Mouse (Mus musculus) limb, embryonic 14.5 days (tissue): ENCODE measurements around the gene Wdr93. TPM values are rescaled to one million over a fixed set of nuclear protein-coding genes. Genes with fewer than 3 reads are reported as not detected.

ENCODE experiments used
- ATAC-seq: fragments of 200-750 bp; cut with Nextera tagmentation; 2 replicates; pipeline ENCODE4 v1.8.0; 2017; ENCODE audit warnings: low read depth, moderate number of reproducible peaks, moderate TSS enrichment; ENCODE audit not compliant: low FRiP score
- DNase-seq: peaks from one replicate; pipeline ENCODE4 v3.0.0-alpha.2; 2015; ENCODE audit warnings: low spot score
- H3K27ac ChIP-seq: fragments of 300-500 bp; sonication (generic); replicated peaks from 2 replicates; pipeline ENCODE4 v1.5.1; 2014; ENCODE audit warnings: low read depth, mild to moderate bottlenecking, low read length, moderate library complexity, mixed read lengths
- H3K27me3 ChIP-seq: fragments of 300-500 bp; sonication (generic); 2 replicates; pipeline ENCODE4 v1.6.1; 2014; ENCODE audit warnings: low read length, mixed read lengths; ENCODE audit not compliant: control insufficient read depth, insufficient read depth
- H3K36me3 ChIP-seq: fragments of 300-500 bp; sonication (generic); 2 replicates; pipeline ENCODE4 v1.6.1; 2014; ENCODE audit warnings: mild to moderate bottlenecking, low read length, moderate library complexity, mixed read lengths; ENCODE audit not compliant: control insufficient read depth, insufficient read depth
- H3K4me1 ChIP-seq: fragments of 300-500 bp; sonication (generic); 2 replicates; pipeline ENCODE4 v1.6.1; 2014; ENCODE audit warnings: antibody characterized with exemption, low read length, mixed read lengths; ENCODE audit not compliant: control insufficient read depth, insufficient read depth
- H3K4me2 ChIP-seq: fragments of 300-500 bp; sonication (generic); replicated peaks from 2 replicates; pipeline ENCODE4 v1.6.1; 2014; ENCODE audit warnings: low read depth, mild to moderate bottlenecking, low read length, moderate library complexity; ENCODE audit not compliant: severe bottlenecking
- H3K4me3 ChIP-seq: fragments of 300-500 bp; sonication (generic); replicated peaks from 2 replicates; pipeline ENCODE4 v1.5.1; 2014; ENCODE audit warnings: low read length
- H3K9ac ChIP-seq: fragments of 300-500 bp; sonication (generic); 2 replicates; pipeline ENCODE4 v1.6.1; 2014; ENCODE audit warnings: mild to moderate bottlenecking, low read depth, low read length, moderate library complexity; ENCODE audit not compliant: severe bottlenecking
- H3K9me3 ChIP-seq: fragments of 300-500 bp; sonication (generic); 2 replicates; pipeline ENCODE4 v1.6.1; 2016; ENCODE audit warnings: low read length; ENCODE audit not compliant: control insufficient read depth
- POLR2A ChIP-seq: fragments of 200-500 bp; IDR thresholded peaks from 2 replicates; pipeline ENCODE4 v1.8.0; 2012; ENCODE audit warnings: inconsistent platforms, mild to moderate bottlenecking, moderate library complexity, borderline replicate concordance; ENCODE audit not compliant: insufficient read depth, insufficient read length; ENCODE audit errors: extremely low read depth
- WGBS: fragments of 180-500 bp; shearing (Covaris S2); extraction: QIAGEN DNeasy Blood & Tissue Kit; methylation state at CpG from one replicate; pipeline ENCODE4 v1.1.7; 2014; 5-methylcytosine and 5-hydroxymethylcytosine counted together
- polyA plus RNA-seq, 2 experiments: library from polyadenylated mRNA; depleted of rRNA in 1 of 2; stranded (reverse) in 1 of 2; unstranded in 1 of 2; fragments of >200 nt; fragmentation: Nextera tagmentation in 1 of 2; extraction: Ambion mirVana in 1 of 2; gene quantifications; 2 replicates each; pipeline versions ENCODE4 v1.2.1 to v1.2.3; 2012 to 2014

Wdr93 gene
- polyA plus RNA-seq, 2 experiments = 0.12 to 0.21 TPM

DNA sequence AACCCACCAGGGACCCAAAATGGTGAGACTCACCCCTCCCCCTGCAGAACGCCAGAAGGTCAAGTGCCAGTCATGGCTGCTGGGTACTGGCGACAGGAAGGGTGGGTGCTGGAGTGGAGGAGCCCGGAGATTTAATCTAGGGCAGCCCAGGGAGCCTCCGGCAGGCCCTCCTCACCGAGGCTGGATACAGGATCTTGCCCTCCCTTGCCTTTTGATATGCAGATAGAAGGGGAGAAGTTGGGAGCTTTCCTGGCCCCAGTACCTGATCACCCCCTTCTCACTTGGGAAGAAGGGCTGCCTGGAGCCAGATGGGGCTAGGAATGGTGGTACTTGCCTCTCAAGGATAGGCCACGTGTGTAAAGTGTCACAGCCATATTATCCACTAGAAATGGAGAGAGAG is 75.4 kb downstream of the Wdr93 start:
- no peak for ATAC-seq
- 8% methylated on average over 6 of the region's 6 CpGs for WGBS

DNA sequence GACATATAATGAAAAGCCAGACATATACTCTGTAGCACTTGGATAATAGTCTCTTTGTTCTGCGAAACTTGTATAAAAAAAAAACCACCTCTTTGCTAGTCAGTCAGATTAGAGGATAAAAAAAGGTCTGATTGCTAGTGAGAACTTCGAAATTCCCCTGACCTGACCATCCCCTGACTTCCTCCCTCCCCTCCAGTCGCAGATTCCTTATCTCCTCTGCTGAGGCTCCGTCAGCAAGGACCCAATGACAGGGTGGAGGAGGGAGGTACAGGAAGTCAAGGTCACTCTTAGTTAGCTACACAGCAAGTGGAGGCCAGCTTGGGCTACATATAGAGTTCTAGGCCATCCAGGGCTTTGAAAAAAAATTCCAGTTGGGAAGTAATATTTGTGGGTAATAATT is 76.6 kb downstream of the Wdr93 start:
- H3K27me3 ChIP-seq = no peaks in the 10 kb centered on the region
- H3K36me3 ChIP-seq = peaks cover 13% of the 10 kb centered on the region; the same call in 1 of the 2 replicates
- H3K9me3 ChIP-seq = no peaks in the 10 kb centered on the region
- H3K9ac ChIP-seq = no peak overlapping the region
- no peak overlapping the region for H3K4me3 ChIP-seq
- no peak for TF ChIP-seq POLR2A
- no peak for ATAC-seq
- H3K4me2 ChIP-seq = no peak overlapping the region
- 36% methylated on average over 4 of the region's 4 CpGs for WGBS
- H3K27ac ChIP-seq = no peak overlapping the region
- no peak for DNase-seq
- H3K4me1 ChIP-seq = no peaks in the 10 kb centered on the region

More for the DNA sequence above, 75.4 kb downstream of the Wdr93 start:
- Histone ChIP-seq H3K27ac (no peak overlapping the region), H3K4me2 (no peak overlapping the region), H3K9me3 (no peaks in the 10 kb centered on the region), H3K36me3 (0 out of 2 replicates have a peak, but pooled peaks cover 5% of the 10 kb centered on the region), H3K4me1 (no peaks in the 10 kb centered on the region), H3K4me3 (no peak overlapping the region), H3K9ac (no peak overlapping the region), H3K27me3 (no peaks in the 10 kb centered on the region)
- TF ChIP-seq POLR2A = no peak
- no peak for DNase-seq

DNA sequence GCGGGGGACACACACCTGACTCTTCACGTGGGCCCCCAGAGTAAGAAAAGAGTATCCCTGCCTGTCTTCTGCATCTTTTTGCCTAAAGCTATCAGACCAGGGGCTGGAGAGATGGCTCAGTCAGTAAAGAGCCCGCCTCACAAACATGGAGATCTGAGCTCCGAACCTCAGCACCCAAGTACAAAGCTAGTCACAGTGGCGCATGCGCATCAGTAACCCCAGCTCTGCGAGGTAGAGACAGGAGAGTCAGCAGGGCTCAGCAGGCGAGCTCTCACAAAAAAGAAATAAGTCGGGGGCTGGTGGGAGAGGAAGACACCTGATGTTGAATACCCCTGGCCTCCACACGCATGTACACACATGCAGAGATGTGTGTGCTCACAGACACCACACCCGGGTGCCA is 77.0 kb downstream of the Wdr93 start:
- H3K4me2 ChIP-seq = no peak overlapping the region
- WGBS = 47% methylated on average over 11 of the region's 11 CpGs
- ATAC-seq (no peak), DNase-seq (no peak)
- H3K9ac ChIP-seq = no peak overlapping the region
- H3K27ac ChIP-seq = no peak overlapping the region
- H3K27me3 ChIP-seq = no peaks in the 10 kb centered on the region
- H3K9me3 ChIP-seq = no peaks in the 10 kb centered on the region
- H3K4me3 ChIP-seq = no peak overlapping the region
- H3K4me1 ChIP-seq = no peaks in the 10 kb centered on the region
- TF ChIP-seq POLR2A = no peak
- peaks cover 18% of the 10 kb centered on the region for H3K36me3 ChIP-seq

DNA sequence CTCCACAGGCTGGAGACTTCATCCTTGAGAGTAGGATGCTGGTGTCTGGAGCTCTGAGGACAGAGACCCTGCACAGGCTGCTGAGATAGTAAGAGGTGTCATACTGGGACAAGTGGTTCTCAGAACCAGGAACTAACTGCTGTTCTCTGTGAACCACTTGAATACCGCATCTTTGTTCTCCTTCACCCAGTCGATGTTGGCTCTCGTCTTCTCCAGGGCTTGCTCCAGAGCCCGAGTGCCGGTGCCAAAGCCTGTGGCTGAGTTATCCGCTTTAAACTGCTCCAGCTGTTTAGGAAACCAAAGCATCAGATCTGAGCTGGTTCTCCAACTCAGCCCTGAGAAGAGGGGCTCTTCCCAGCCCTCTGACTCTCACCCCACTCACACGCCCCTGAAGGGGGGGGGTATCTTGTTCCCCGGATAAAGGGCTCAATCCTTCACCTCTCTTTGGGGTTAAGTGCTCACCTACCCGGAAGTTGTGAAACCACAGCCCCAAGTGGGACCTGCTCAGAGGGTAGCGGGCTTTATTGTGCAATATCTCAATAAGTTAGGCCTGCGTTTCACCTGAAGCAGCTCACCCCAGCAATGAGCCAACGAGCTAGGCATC is 79.2 kb downstream of the Wdr93 start:
- TF ChIP-seq POLR2A = no peak
- no peak overlapping the region for H3K4me3 ChIP-seq
- no peak overlapping the region for H3K4me2 ChIP-seq
- ATAC-seq (no peak), DNase-seq (no peak)
- H3K4me1 ChIP-seq = no peaks in the 10 kb centered on the region
- H3K9me3 ChIP-seq = no peaks in the 10 kb centered on the region
- H3K36me3 ChIP-seq = peaks cover 37% of the 10 kb centered on the region
- H3K27ac ChIP-seq = no peak overlapping the region
- H3K9ac ChIP-seq = no peak overlapping the region
- no peaks in the 10 kb centered on the region for H3K27me3 ChIP-seq
- WGBS = 80% methylated on average over 12 of the region's 12 CpGs

DNA sequence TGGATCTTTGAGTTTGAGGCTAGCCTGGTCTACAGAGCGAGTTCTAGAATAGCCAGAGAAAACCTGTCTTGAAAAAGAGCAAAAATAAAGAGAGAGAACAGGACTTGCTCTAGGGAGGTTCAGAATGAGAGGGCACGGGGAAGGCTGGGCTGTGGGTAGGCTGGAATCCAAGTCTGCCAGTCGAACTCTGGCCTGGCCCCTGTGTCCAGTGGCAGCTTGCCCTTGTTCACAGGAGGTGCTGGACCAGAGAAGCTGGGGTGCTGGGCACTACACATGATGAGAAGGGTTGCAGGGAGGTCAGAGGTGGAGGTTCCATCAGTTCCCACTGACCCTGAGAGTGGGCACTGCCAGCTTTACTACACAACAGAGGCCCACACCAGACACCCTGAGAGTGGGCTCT is 85.4 kb downstream of the Wdr93 start:
- no peaks in the 10 kb centered on the region for H3K4me1 ChIP-seq
- H3K9ac ChIP-seq = no peak overlapping the region
- 78% methylated on average over 3 of the region's 3 CpGs for WGBS
- H3K27ac ChIP-seq = no peak overlapping the region
- no peak for TF ChIP-seq POLR2A
- no peak overlapping the region for H3K4me3 ChIP-seq
- H3K9me3 ChIP-seq = no peaks in the 10 kb centered on the region
- peaks cover 33% of the 10 kb centered on the region for H3K36me3 ChIP-seq
- no peak for DNase-seq
- no peak for ATAC-seq
- H3K27me3 ChIP-seq = no peaks in the 10 kb centered on the region
- no peak overlapping the region for H3K4me2 ChIP-seq
